Mouse (Mus musculus): ENCODE results near the gene Adal. TPM values are rescaled to one million over a fixed set of nuclear protein-coding genes. Genes with fewer than 3 reads are reported as not detected.
A peak's percentile ranks its signal among the peaks of the same experiment; 100 is the strongest.
"Not testable (repeated sequence)": the region's sequence is repeated elsewhere in the genome, so short reads cannot be mapped to it uniquely, and the experiment has no call there.

Gene Adal
- 4.4 and 4.7 TPM in 2 replicates for polyA plus RNA-seq (2011; ENCODE audit: insufficient read depth, insufficient read length, low replicate concordance, missing spikeins)

GRCm38 (mm10) chr2:121140018-121140882 is at the start of gene Adal, which contains the start of gene Lcmt2:
Gene Adal, plus strand, starts transcription at chr2:121140428.
Gene Lcmt2, minus strand, starts transcription at chr2:121140653.
- H3K27ac ChIP-seq (ENCODE audit: control insufficient read depth, insufficient read depth, low read depth, low read length, poor library complexity), result peak within 1 kb of the TSS; percentile 97
- H3K4me1 ChIP-seq (ENCODE audit: control insufficient read depth, insufficient read depth, low read length), result peaks cover 3% of the 10 kb centered on the region; the same call in 1 of the 2 replicates
- TF ChIP-seq POLR2A (IDR thresholded peaks at IDR 0.05; ENCODE audit: borderline replicate concordance, control insufficient read depth, low read depth, low read length) (peak; percentile 60; the same call in 1 of the 2 replicates), CTCF (IDR thresholded peaks at IDR 0.05; ENCODE audit: control insufficient read depth, insufficient read depth, low read length) (no peak)
- WGBS, result under 1% methylated on average over 87 of the region's 87 CpGs
- peak within 1 kb of the TSS; percentile 99 for H3K4me3 ChIP-seq (replicated peaks; ENCODE audit: control insufficient read depth, low read depth, low read length)

- TF ChIP-seq POLR2A (IDR thresholded peaks at IDR 0.05; ENCODE audit: borderline replicate concordance, control insufficient read depth, low read depth, low read length) (no peak), CTCF (IDR thresholded peaks at IDR 0.05; ENCODE audit: control insufficient read depth, insufficient read depth, low read length) (peak; percentile 33; the same call in 1 of the 2 replicates)
- Histone ChIP-seq H3K4me3 (replicated peaks; ENCODE audit: control insufficient read depth, low read depth, low read length) (no peak overlapping the region), H3K4me1 (ENCODE audit: control insufficient read depth, insufficient read depth, low read length) (no peaks in the 10 kb centered on the region), H3K27ac (ENCODE audit: control insufficient read depth, insufficient read depth, low read depth, low read length, poor library complexity) (no peak overlapping the region)
- 13% methylated on average over 9 of the region's 9 CpGs for WGBS
Measured at GRCm38 (mm10) chr2:121102051-121102450, 38.2 kb upstream of the Adal start.

DNA sequence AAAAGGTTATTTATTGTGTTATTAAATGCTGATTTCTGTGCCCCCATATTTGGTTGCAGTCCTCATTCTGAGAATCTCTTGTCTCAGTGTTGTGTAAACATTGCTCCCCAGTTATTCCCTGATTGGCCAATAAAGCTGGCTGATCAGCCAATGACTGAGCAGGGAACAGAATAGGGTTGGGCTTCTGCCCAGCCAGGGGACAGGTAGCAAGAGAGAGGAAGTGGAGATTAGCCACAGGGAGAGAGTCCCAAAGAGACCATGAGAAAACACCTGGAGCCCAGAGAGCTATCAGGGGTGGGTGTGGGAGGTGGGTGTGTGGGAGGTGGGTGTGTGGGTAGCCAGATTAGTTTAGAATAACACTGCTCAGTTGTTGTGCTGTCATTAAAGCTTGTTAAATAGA is 34.3 kb upstream of the Adal start:
- no peak for TF ChIP-seq POLR2A (IDR thresholded peaks at IDR 0.05; ENCODE audit: borderline replicate concordance, control insufficient read depth, low read depth, low read length)
- TF ChIP-seq CTCF (IDR thresholded peaks at IDR 0.05; ENCODE audit: control insufficient read depth, insufficient read depth, low read length), result no peak
- Histone ChIP-seq H3K4me1 (ENCODE audit: control insufficient read depth, insufficient read depth, low read length) (no peaks in the 10 kb centered on the region), H3K27ac (ENCODE audit: control insufficient read depth, insufficient read depth, low read depth, low read length, poor library complexity) (no peak overlapping the region), H3K4me3 (replicated peaks; ENCODE audit: control insufficient read depth, low read depth, low read length) (no peak overlapping the region)

GRCm38 (mm10) chr2:121109695-121110094 is 30.5 kb upstream of the Adal start, which contains the start of gene Tgm7:
Gene Tgm7, minus strand, starts transcription at chr2:121109795.
- Histone ChIP-seq H3K27ac (ENCODE audit: control insufficient read depth, insufficient read depth, low read depth, low read length, poor library complexity) (no peak within 1 kb of the TSS), H3K4me1 (ENCODE audit: control insufficient read depth, insufficient read depth, low read length) (no peaks in the 10 kb centered on the region), H3K4me3 (replicated peaks; ENCODE audit: control insufficient read depth, low read depth, low read length) (no peak within 1 kb of the TSS)
- TF ChIP-seq POLR2A (IDR thresholded peaks at IDR 0.05; ENCODE audit: borderline replicate concordance, control insufficient read depth, low read depth, low read length), result no peak
- no peak for TF ChIP-seq CTCF (IDR thresholded peaks at IDR 0.05; ENCODE audit: control insufficient read depth, insufficient read depth, low read length)
- WGBS, result 84% methylated on average over 4 of the region's 4 CpGs

DNA sequence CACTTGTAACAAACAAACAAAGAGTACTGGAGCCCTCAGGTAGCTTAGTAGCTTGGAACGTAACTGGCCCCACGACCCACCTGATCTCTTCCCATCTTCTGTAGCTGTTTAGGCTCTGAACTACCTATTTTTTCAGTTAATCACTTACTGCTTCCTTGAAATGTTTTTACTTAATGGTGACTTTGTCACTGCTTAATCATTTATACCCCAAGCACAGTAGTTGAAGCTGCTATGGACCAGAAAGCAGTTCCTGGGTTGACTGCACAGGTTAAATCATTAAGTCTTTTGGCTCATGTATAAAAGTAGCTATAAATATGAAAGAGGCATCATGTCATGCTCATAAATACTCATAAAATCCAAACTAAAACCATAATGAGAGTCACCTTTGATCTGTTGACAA is 24.8 kb upstream of the Adal start:
- TF ChIP-seq CTCF (IDR thresholded peaks at IDR 0.05; ENCODE audit: control insufficient read depth, insufficient read depth, low read length) (no peak), POLR2A (IDR thresholded peaks at IDR 0.05; ENCODE audit: borderline replicate concordance, control insufficient read depth, low read depth, low read length) (no peak)
- no peaks in the 10 kb centered on the region for H3K4me1 ChIP-seq (ENCODE audit: control insufficient read depth, insufficient read depth, low read length)
- no peak overlapping the region for H3K4me3 ChIP-seq (replicated peaks; ENCODE audit: control insufficient read depth, low read depth, low read length)
- no peak overlapping the region for H3K27ac ChIP-seq (ENCODE audit: control insufficient read depth, insufficient read depth, low read depth, low read length, poor library complexity)
- 81% methylated on average over 2 of the region's 2 CpGs for WGBS

DNA sequence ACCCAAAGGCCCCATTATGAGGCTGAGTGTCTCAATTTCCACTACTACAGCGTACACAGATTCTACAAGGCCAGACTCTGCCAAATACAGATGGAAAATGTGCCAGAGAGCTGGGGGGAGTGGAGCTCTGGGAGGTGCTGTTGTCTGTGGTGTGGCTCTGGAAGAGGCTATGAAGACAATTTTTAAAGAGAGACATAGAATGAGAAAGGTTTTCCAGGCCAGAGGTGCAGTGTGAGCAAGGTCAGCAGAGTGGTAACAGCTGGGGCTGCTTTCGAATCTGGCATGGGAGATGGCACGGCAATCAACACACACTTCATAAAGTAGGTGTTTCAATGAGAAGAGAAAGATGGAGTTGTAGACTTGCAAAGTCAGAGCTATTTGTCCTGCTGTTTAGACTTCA is 21.0 kb upstream of the Adal start:
- Histone ChIP-seq H3K4me1 (ENCODE audit: control insufficient read depth, insufficient read depth, low read length) (no peaks in the 10 kb centered on the region), H3K4me3 (replicated peaks; ENCODE audit: control insufficient read depth, low read depth, low read length) (no peak overlapping the region), H3K27ac (ENCODE audit: control insufficient read depth, insufficient read depth, low read depth, low read length, poor library complexity) (no peak overlapping the region)
- no peak for TF ChIP-seq CTCF (IDR thresholded peaks at IDR 0.05; ENCODE audit: control insufficient read depth, insufficient read depth, low read length)
- no peak for TF ChIP-seq POLR2A (IDR thresholded peaks at IDR 0.05; ENCODE audit: borderline replicate concordance, control insufficient read depth, low read depth, low read length)
- WGBS, result 80% methylated on average over 3 of the region's 3 CpGs

DNA sequence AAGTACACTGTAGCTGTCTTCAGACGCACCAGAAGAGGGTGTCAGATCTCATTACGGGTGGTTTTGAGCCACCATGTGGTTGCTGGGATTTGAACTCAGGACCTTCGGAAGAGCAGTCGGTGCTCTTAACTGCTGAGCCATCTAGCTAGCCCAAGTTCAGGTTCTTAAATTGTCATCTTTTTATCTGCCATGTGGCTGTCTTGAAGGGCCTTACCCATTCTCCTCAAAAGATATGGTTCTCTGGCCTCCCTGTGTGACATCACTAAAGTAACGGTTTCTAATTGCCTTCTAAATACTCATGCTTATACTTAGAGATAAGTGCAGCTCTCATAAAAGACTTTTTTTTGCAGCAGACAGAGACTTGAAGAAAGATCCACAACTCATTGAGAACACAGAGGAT is 13.9 kb upstream of the Adal start:
- not testable (repeated sequence) for H3K27ac ChIP-seq (ENCODE audit: control insufficient read depth, insufficient read depth, low read depth, low read length, poor library complexity); H3K4me1 ChIP-seq (ENCODE audit: control insufficient read depth, insufficient read depth, low read length); H3K4me3 ChIP-seq (replicated peaks; ENCODE audit: control insufficient read depth, low read depth, low read length)
- WGBS, result 86% methylated on average over 5 of the region's 5 CpGs

DNA sequence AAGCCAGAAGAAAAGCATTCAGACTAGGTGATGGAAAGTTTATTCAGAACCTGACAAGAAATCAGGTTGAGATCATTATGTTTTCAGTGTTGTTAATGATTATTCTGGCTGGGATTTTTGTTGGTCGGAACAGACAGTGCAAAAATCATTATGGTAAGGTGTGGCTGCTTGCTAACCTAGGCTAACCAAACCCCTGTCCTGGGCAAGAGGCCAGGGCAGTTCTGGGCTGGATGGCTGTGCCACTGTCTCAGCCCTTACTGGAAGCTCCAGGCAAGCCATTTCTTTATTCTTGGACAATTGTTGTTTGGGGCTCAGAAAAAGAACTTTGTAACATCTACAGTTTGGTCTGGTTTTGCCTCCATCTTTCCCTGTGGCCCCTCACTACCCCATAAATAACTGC is 12.7 kb upstream of the Adal start:
- WGBS, result 84% methylated on average over 1 of the region's 1 CpGs

More for the DNA sequence above, 12.7 kb upstream of the Adal start:
- Histone ChIP-seq H3K4me3 (replicated peaks; ENCODE audit: control insufficient read depth, low read depth, low read length) (no peak overlapping the region), H3K4me1 (ENCODE audit: control insufficient read depth, insufficient read depth, low read length) (no peaks in the 10 kb centered on the region; the same call in 1 of the 2 replicates), H3K27ac (ENCODE audit: control insufficient read depth, insufficient read depth, low read depth, low read length, poor library complexity) (no peak overlapping the region)
- TF ChIP-seq CTCF (IDR thresholded peaks at IDR 0.05; ENCODE audit: control insufficient read depth, insufficient read depth, low read length) (no peak), POLR2A (IDR thresholded peaks at IDR 0.05; ENCODE audit: borderline replicate concordance, control insufficient read depth, low read depth, low read length) (no peak)

Measured in bone marrow, adult 2 months (tissue).